Mouse (Mus musculus): ENCODE measurements around the gene Sdccag8. TPM values are rescaled to one million over a fixed set of nuclear protein-coding genes. Genes with fewer than 3 reads are reported as not detected.
"Not testable (repeated sequence)": the region's sequence is repeated elsewhere in the genome, so short reads cannot be mapped to it uniquely, and the experiment has no call there.

Sdccag8 gene
- polyA plus RNA-seq, 1 experiment = 12.8 TPM

- no peaks in the 10 kb centered on the region for H3K27me3 ChIP-seq (ENCODE audit: control insufficient read depth, insufficient read depth, low read length)
- H3K4me3 ChIP-seq (replicated peaks; ENCODE audit: insufficient read depth, low read depth, low read length) = no peak overlapping the region
- 95% methylated on average over 2 of the region's 2 CpGs for WGBS
- DNase-seq = no peak
- no peaks in the 10 kb centered on the region for H3K4me1 ChIP-seq (ENCODE audit: control insufficient read depth, insufficient read depth, low read length)
- H3K27ac ChIP-seq (ENCODE audit: insufficient read depth, low read length) = no peak overlapping the region
- no peak for TF ChIP-seq POLR2A (IDR thresholded peaks at IDR 0.05; ENCODE audit: borderline replicate concordance, insufficient read depth, low read length)
- no peak for TF ChIP-seq CTCF (IDR thresholded peaks at IDR 0.05; ENCODE audit: borderline replicate concordance, insufficient read depth, low read depth, low read length)
These were observed 17.6 kb downstream of the Sdccag8 start for GRCm38 (mm10) chr1:176832071-176832470.

- TF ChIP-seq POLR2A (IDR thresholded peaks at IDR 0.05; ENCODE audit: borderline replicate concordance, insufficient read depth, low read length) (no peak), CTCF (IDR thresholded peaks at IDR 0.05; ENCODE audit: borderline replicate concordance, insufficient read depth, low read depth, low read length) (no peak)
- no peak for DNase-seq
- no peak overlapping the region for H3K4me3 ChIP-seq (replicated peaks; ENCODE audit: insufficient read depth, low read depth, low read length)
- no peaks in the 10 kb centered on the region for H3K27me3 ChIP-seq (ENCODE audit: control insufficient read depth, insufficient read depth, low read length)
- WGBS = 78% methylated on average over 8 of the region's 8 CpGs
- H3K4me1 ChIP-seq (ENCODE audit: control insufficient read depth, insufficient read depth, low read length) = no peaks in the 10 kb centered on the region
- no peak overlapping the region for H3K27ac ChIP-seq (ENCODE audit: insufficient read depth, low read length)
These were observed 18.1 kb downstream of the Sdccag8 start for GRCm38 (mm10) chr1:176832607-176833006.

- H3K27ac ChIP-seq (ENCODE audit: insufficient read depth, low read length) = no peak overlapping the region
These were observed 18.8 kb downstream of the Sdccag8 start for GRCm38 (mm10) chr1:176833257-176833656.

GRCm38 (mm10) chr1:176833948-176834347 lies 19.5 kb downstream of the Sdccag8 start:
- Histone ChIP-seq H3K4me1 (ENCODE audit: control insufficient read depth, insufficient read depth, low read length) (no peaks in the 10 kb centered on the region), H3K27ac (ENCODE audit: insufficient read depth, low read length) (no peak overlapping the region), H3K27me3 (ENCODE audit: control insufficient read depth, insufficient read depth, low read length) (no peaks in the 10 kb centered on the region), H3K4me3 (replicated peaks; ENCODE audit: insufficient read depth, low read depth, low read length) (no peak overlapping the region)
- no peak for DNase-seq
- TF ChIP-seq CTCF (IDR thresholded peaks at IDR 0.05; ENCODE audit: borderline replicate concordance, insufficient read depth, low read depth, low read length) (no peak), POLR2A (IDR thresholded peaks at IDR 0.05; ENCODE audit: borderline replicate concordance, insufficient read depth, low read length) (no peak)
- 90% methylated on average over 3 of the region's 3 CpGs for WGBS

More at GRCm38 (mm10) chr1:176833257-176833656, 18.8 kb downstream of the Sdccag8 start:
- no peak for TF ChIP-seq POLR2A (IDR thresholded peaks at IDR 0.05; ENCODE audit: borderline replicate concordance, insufficient read depth, low read length)
- no peaks in the 10 kb centered on the region for H3K4me1 ChIP-seq (ENCODE audit: control insufficient read depth, insufficient read depth, low read length)
- no peak overlapping the region for H3K4me3 ChIP-seq (replicated peaks; ENCODE audit: insufficient read depth, low read depth, low read length)
- no peaks in the 10 kb centered on the region for H3K27me3 ChIP-seq (ENCODE audit: control insufficient read depth, insufficient read depth, low read length)
- no peak for DNase-seq

- Histone ChIP-seq H3K4me3 (replicated peaks; ENCODE audit: insufficient read depth, low read depth, low read length) (no peak overlapping the region), H3K4me1 (ENCODE audit: control insufficient read depth, insufficient read depth, low read length) (no peaks in the 10 kb centered on the region), H3K27me3 (ENCODE audit: control insufficient read depth, insufficient read depth, low read length) (no peaks in the 10 kb centered on the region), H3K27ac (ENCODE audit: insufficient read depth, low read length) (no peak overlapping the region)
- DNase-seq = no peak
- 49% methylated on average over 6 of the region's 6 CpGs for WGBS
- TF ChIP-seq POLR2A (IDR thresholded peaks at IDR 0.05; ENCODE audit: borderline replicate concordance, insufficient read depth, low read length) (no peak), CTCF (IDR thresholded peaks at IDR 0.05; ENCODE audit: borderline replicate concordance, insufficient read depth, low read depth, low read length) (no peak)
These were observed 20.4 kb downstream of the Sdccag8 start for GRCm38 (mm10) chr1:176834880-176835279.

GRCm38 (mm10) chr1:176835501-176836294 lies 21.2 kb downstream of the Sdccag8 start:
- 6% methylated on average over 41 of the region's 41 CpGs for WGBS
- Histone ChIP-seq H3K27ac (ENCODE audit: insufficient read depth, low read length) (no peak overlapping the region), H3K4me1 (ENCODE audit: control insufficient read depth, insufficient read depth, low read length) (no peaks in the 10 kb centered on the region), H3K27me3 (ENCODE audit: control insufficient read depth, insufficient read depth, low read length) (no peaks in the 10 kb centered on the region), H3K4me3 (replicated peaks; ENCODE audit: insufficient read depth, low read depth, low read length) (peak overlapping the region; percentile 36)
- peak; percentile 29 to 43 for DNase-seq
- TF ChIP-seq CTCF (IDR thresholded peaks at IDR 0.05; ENCODE audit: borderline replicate concordance, insufficient read depth, low read depth, low read length) = no peak
- TF ChIP-seq POLR2A (IDR thresholded peaks at IDR 0.05; ENCODE audit: borderline replicate concordance, insufficient read depth, low read length) = no peak

GRCm38 (mm10) chr1:176836562-176836961 lies 22.1 kb downstream of the Sdccag8 start:
- not testable (repeated sequence) for DNase-seq; H3K4me1 ChIP-seq (ENCODE audit: control insufficient read depth, insufficient read depth, low read length); H3K4me3 ChIP-seq (replicated peaks; ENCODE audit: insufficient read depth, low read depth, low read length); H3K27me3 ChIP-seq (ENCODE audit: control insufficient read depth, insufficient read depth, low read length); H3K27ac ChIP-seq (ENCODE audit: insufficient read depth, low read length)
- 91% methylated on average over 7 of the region's 7 CpGs for WGBS

GRCm38 (mm10) chr1:176845082-176845977 lies 30.9 kb downstream of the Sdccag8 start:
- 66% methylated on average over 17 of the region's 17 CpGs for WGBS
- Histone ChIP-seq H3K27me3 (ENCODE audit: control insufficient read depth, insufficient read depth, low read length) (no peaks in the 10 kb centered on the region), H3K4me3 (replicated peaks; ENCODE audit: insufficient read depth, low read depth, low read length) (no peak overlapping the region), H3K27ac (ENCODE audit: insufficient read depth, low read length) (no peak overlapping the region), H3K4me1 (ENCODE audit: control insufficient read depth, insufficient read depth, low read length) (no peaks in the 10 kb centered on the region)
- TF ChIP-seq CTCF (IDR thresholded peaks at IDR 0.05; ENCODE audit: borderline replicate concordance, insufficient read depth, low read depth, low read length) = no peak
- no peak for TF ChIP-seq POLR2A (IDR thresholded peaks at IDR 0.05; ENCODE audit: borderline replicate concordance, insufficient read depth, low read length)
- no peak for DNase-seq

Data from cerebellum, adult 2 months (tissue).